Mouse (Mus musculus) erythroblast, embryonic 14.5 days (primary cell): ENCODE results near the gene Nfia.

Experiments
- GATA1 ChIP-seq: IDR thresholded peaks from 2 replicates; pipeline ENCODE4 v1.6.1; 2012; ENCODE audit warnings: low read length, inconsistent platforms, mixed read lengths
- TAL1 ChIP-seq: IDR thresholded peaks from 3 replicates; pipeline ENCODE4 v1.6.1; 2012; ENCODE audit warnings: low read length, inconsistent platforms, mixed read lengths

DNA sequence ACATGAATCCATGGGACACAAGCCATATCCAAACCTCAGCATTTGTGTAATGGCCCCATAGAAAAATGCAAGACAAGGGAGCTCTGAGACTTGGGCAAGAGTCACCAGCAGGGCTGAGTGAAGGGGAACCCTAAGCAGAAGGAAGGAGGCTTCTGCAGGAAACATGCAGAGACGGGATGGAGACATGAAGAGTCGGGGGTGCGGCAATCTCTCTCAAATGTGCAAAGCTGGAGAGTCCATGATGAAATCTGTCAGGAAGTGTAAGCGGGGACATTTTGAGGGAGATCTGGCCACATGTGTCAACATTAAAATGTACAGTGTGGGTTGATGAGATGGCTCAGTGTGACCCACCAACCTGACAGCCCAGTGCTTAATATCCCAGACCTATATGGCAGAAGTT is 361.5 kb downstream of the Nfia start:
- TF ChIP-seq GATA1 = no peak
- TF ChIP-seq TAL1 = no peak
